Mouse (Mus musculus) stomach, postnatal 0 days (tissue): ENCODE results near the gene Gtf3c1.

Experiments
- CTCF ChIP-seq: IDR thresholded peaks from 2 replicates; pipeline ENCODE4 v1.5.1; 2016; ENCODE audit warnings: antibody characterized with exemption, low read depth, mild to moderate bottlenecking, moderate library complexity
- EP300 ChIP-seq: optimal IDR thresholded peaks from 2 replicates; pipeline ENCODE3; 2016; ENCODE audit warnings: antibody characterized with exemption

DNA sequence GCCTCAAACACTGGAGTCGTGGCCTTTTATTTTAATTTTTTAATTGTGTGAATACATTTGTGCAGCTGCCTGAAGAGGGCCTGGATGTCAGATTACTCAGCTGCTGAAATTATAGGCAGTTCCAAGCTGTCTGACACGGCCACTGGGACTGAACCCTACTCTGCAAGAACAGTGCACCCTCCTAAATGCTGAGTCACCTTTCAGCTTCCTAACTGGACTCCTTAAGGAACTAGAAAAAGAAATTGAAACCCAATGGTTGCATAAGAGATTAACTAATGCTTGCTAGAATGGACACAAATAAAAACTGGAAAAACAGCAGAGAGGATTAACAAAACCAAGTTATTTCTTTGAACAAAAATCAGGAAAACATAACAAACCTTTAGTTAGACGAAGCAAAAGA, 111.2 kb downstream of the Gtf3c1 start:
- TF ChIP-seq CTCF (no peak), EP300 (no peak)
